Mouse (Mus musculus) ES-CJ7 (cell line): Measurements from ENCODE around the gene Rasal1.

Experiments used
- DNase-seq: peaks from one replicate; pipeline ENCODE4 v3.0.0; 2011; ENCODE audit warnings: low read depth, low spot score

Rasal1 gene

GRCm38 (mm10) chr5:120648569-120649373 lies at the start of gene Rasal1:
Rasal1 (plus strand) TSS chr5:120648812.
- DNase-seq, result peak; percentile 81

DNA sequence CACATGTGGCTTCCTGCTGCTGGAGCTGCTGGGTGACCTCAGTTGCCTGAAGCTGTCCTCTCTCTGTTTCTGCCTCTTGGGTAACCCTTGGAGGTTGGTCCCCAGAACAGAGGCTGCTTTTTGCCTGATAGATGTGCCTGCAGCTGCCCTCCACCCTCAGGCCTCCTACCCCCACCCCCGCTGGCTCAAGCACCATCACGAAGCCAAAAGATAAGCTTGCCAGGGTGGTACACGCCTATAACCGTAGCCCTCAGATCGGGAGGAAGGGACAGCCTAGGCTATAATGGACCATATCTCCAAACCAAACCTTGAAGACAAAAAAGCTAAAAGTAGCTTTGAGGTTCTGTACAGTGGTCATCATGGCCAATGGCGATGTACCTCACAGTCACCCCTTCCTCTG lies 49.0 kb upstream of the Rasal1 start:
- no peak for DNase-seq

GRCm38 (mm10) chr5:120600946-120601668 lies 47.5 kb upstream of the Rasal1 start:
- DNase-seq, result peak; percentile 75

DNA sequence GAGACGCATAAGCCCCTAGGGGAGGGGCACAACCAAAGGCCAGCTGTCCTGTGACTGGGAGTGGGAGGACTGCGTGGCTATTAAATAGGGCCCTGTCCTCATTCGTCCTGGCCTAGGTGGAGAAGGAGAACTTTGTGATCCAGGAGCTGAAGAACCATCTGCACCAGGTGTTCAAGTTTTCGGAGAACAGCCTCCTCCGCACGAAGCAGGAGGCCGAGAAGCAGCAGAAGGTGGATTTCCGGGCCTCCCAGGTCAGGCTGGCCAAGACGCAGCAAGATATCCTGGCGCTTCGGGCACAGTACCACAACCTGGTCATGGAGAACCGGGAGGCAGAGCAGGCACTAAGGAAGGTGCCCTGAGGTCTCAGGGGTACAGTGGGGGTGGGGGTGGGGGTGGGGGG lies 46.4 kb upstream of the Rasal1 start:
- DNase-seq, result no peak

DNA sequence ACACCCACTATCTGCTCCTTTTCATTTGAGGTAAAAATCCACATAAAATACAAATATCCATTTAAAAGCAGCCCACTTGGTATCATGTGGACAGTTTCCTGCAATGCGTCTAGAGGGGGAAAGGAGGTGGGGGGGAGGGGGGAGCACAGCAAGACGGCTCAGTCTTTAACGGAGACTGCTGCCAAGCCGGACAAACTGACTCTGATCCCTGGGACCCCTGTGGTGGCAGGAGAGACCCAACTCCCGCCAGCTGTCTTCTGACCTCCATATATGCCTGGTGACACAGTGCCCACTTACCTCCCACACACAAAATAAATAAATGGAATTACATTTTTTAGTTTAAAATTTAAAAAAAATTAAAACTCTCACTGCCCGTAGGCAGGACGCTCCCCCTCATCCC lies 45.1 kb upstream of the Rasal1 start:
- DNase-seq, result no peak

- DNase-seq, result peak; percentile 90
Observed at GRCm38 (mm10) chr5:120604839-120605238, 43.8 kb upstream of the Rasal1 start.

DNA sequence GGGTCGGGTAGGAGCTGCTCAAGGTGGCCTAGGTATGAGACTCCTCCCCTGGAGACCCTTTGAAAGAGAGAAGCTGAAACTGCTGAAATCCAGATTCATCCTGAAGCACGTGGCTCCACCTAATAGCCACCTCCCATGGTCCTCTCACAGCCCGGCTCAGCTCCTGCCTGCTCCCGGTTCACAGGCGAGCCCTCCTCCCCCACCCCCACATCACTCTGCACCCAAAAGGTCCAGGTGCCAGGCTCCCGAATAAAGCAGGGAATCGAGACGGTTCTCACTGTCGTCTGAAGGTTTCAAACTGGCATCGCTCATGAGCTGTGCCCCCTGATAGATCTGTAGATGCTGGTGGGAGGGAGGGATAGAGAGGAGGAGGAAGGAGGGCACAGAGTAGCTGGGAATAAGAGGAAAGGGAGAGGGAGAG lies 43.4 kb upstream of the Rasal1 start:
- DNase-seq, result peak; percentile 70

DNA sequence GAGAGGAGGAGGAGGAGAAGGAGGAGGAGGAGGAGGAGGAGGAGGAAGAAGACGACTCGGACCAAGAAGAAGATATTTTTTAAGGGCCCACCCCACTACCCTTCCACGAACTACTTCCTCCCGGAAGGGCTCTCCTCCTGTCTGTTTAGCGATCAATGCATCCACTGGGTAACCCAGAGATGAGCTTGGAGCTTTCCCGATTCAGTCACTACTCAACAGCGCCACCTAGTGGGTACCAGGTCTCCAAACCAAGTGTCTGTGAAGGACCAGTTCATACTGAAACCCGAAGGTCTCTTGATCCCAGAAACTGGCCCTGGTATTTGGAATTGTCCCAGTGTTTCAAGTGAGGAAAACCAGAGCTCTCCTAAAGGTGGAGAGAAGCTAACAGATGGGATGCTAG lies 42.9 kb upstream of the Rasal1 start:
- peak; percentile 97 for DNase-seq

- no peak for DNase-seq
Observed at GRCm38 (mm10) chr5:120606590-120607200, 41.9 kb upstream of the Rasal1 start.

DNA sequence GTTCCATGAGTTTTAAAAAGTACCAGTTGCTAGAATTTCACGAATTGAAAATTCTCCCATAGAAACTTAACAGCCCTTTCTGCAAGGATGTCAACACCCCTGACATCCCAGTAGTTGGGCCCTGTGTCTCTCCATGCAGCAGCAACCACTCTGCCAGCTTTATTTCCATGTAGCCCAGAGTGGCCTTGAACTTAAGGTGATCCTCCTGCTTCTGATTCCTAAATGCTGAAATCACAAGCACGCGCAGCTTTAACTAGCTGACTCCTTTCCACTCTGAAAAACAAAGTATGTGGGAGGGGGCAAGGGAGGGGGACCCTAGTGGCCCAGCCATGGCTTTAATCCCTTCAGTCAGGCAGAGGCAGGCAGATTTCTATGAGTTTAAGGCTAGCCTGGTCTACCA lies 41.3 kb upstream of the Rasal1 start:
- peak; percentile 53 for DNase-seq

DNA sequence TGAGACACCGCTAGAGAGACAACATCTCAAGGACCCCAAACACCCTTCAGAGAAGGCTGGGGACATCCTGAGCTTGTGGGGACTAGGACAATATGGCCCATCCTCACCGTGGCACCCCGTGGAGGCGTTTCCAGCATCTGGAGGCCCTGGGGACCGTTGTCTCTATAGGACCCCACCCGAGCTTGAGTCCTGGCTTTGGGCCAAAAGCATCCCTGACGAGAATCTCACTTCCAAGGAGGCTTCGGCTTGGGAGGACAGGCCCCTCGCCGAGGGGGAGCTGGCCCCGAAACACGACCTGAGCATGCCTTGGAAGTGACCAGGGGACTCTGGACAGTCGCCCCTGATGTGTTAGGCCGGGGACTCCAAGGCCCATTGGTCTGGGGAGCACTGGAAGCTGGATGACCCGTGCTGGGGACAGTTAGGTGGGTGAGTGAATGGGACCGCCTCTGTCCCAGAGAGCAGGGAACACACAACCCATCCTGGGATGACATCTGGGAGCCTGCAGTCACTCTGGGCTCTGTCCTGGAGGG lies 39.3 kb upstream of the Rasal1 start:
- DNase-seq, result no peak

GRCm38 (mm10) chr5:120610906-120611305 lies 37.7 kb upstream of the Rasal1 start:
- DNase-seq, result no peak

DNA sequence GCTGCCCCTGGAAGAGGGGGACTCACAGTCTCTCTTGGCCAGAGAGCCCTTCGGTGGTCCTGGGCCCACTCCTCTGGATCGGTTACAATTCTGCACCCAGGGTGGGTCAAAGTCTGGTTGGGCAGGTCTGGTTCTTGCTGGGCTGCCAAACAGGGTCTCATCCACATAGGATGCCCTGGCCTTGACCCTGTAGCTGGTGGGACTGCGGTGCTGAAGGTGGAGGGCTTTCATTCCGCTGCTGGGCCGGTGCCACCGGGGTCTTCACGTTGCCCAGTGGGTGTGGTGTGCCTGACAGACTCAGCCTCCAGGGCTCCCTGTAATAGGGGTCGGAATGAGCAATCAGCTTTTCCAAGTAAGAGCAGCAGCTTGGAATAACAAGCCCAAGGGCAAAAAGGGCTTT lies 37.2 kb upstream of the Rasal1 start:
- no peak for DNase-seq

GRCm38 (mm10) chr5:120612442-120612821 lies 36.2 kb upstream of the Rasal1 start, which contains the start of the genes Rita1 and Ddx54:
Rita1 (minus strand) TSS chr5:120612589.
Ddx54 (plus strand) TSS chr5:120612739.
- DNase-seq, result peak; percentile 96

DNA sequence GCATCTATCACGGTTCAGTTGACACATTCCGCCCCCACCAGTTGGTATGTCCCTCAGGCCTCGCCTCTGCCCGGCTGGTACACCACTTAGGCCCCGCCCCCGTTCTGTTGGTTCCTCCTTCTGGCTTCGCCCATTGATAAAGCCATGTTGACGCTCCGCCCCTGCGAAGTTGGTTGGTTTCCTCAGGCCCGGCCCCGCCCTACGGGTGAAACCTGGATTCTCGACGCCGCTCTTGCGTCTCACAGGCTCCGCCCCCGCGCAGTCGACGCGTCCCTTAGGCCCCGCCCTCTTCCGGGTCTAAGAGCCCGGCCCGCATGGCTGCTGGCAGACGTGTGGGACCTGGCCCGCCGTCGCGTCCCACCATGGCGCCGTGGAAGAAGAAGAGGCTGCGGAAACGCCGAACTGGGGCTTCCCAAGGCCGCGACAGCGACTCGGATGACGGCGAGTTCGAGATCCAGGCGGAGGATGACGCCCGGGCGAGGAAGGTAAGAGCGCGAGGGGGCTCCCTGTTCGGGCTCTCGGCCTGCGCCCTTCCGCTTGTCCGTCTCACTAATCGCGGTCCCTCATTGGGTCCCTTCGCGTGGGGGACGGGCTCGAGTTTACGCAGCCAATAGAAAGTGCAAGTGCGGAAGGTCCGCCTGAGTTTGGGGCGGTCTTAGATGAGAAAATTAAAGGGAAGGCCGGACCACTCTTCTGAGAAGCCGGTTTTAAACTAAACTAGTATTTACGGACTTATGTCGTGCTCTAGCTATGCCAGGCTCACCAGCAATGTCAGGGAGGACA lies 35.6 kb upstream of the Rasal1 start:
- DNase-seq, result peak; percentile 100

DNA sequence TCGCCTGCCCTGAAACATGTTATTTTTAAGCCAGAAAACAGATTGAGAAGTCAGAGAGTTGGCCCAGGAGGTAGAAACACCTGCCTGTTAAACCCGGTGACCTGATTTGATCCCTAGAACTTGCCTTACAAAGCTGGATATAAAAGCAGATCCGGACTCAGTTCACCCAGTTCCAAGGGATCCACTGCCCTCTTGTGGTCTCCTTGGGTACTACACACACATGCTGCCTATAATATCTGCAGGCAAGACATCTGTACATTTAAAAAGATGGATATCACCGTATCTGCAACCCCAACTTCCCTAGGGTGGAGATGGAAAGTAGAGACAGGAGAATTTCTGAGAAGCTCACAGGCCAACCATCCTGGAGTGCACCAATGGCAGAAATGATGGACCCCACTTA lies 32.7 kb upstream of the Rasal1 start:
- peak; percentile 88 for DNase-seq

- DNase-seq, result peak; percentile 72
Observed at GRCm38 (mm10) chr5:120618778-120619177, 29.8 kb upstream of the Rasal1 start.

DNA sequence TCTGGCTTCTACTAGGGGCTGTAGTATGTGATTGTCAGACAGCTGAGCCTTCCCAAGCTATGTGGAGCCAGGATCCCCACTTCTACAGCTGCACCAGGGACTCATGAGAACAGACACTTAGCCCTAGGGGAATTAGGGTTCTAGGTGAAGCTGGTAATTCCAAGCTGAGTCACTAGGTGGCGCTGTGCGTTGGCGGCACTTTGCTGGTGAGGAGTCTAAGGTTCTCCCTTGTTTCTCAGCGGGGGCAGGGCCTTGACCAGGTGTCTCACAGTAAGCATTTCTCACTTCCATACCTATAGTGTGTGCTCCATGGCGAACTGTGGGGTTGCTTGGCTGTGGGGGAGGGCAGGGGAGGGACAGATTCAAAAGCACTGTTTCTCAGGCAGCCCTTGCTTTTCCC lies 29.4 kb upstream of the Rasal1 start:
- peak; percentile 85 for DNase-seq

GRCm38 (mm10) chr5:120620375-120621077 lies 28.1 kb upstream of the Rasal1 start:
- DNase-seq, result peak; percentile 86

DNA sequence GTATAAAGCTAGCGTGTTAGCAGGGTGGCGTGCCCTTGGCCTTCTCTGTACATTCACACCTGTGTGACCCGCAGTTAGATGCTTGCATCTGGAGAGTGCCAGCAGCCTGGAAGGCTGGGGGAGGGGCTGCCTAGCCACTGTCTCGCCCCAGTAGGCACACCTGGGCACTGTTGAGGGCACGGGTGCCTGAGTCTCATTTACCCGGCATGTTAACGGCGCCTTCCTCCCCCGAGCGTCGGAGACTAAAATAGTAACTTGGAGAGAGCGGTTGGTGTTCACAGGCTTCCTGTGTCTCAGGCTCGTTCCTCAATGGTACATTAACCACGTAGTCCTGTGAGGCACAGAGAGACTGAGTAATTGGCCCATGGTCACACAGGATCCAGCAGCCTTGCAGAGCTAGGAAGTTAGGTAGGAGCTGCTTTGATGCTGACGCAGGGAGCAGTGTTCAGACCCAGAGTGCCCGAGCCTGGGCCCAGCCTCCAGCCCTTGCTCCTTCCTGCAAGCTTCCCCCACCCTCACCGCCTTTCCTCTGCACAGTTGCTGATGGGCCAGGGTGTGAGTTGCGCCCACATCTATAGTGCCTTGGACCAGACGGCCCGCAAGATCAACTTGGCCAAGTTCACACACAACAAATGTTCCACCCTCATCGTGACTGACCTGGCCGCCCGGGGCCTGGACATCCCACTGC lies 27.4 kb upstream of the Rasal1 start:
- no peak for DNase-seq
